Mouse (Mus musculus) stomach, embryonic 16.5 days (tissue): Measurements from ENCODE around the gene Slc4a1. TPM values are rescaled to one million over a fixed set of nuclear protein-coding genes. Genes with fewer than 3 reads are reported as not detected.
A peak's percentile ranks its signal among the peaks of the same experiment; 100 is the strongest.

Experiments
- ATAC-seq: fragments of 200-750 bp; cut with Nextera tagmentation; 2 replicates; pipeline ENCODE4 v1.8.0; 2017; ENCODE audit warnings: moderate number of reproducible peaks, moderate TSS enrichment; ENCODE audit not compliant: insufficient read depth, low FRiP score
- H3K27ac ChIP-seq: fragments of 300-500 bp; sonication (generic); 2 replicates; pipeline ENCODE4 v1.5.1; 2014; ENCODE audit warnings: low read length
- H3K27me3 ChIP-seq: fragments of 300-500 bp; sonication (generic); 2 replicates; pipeline ENCODE4 v1.6.1; 2014; ENCODE audit warnings: low read length, control low read depth, mixed read lengths; ENCODE audit not compliant: control insufficient read depth, insufficient read depth
- H3K36me3 ChIP-seq: fragments of 300-500 bp; sonication (generic); 2 replicates; pipeline ENCODE4 v1.6.1; 2014; ENCODE audit warnings: low read length; ENCODE audit not compliant: control insufficient read depth, insufficient read depth
- H3K4me1 ChIP-seq: fragments of 300-500 bp; sonication (generic); 2 replicates; pipeline ENCODE4 v1.6.1; 2014; ENCODE audit warnings: low read length, control low read depth, mixed read lengths; ENCODE audit not compliant: control insufficient read depth, insufficient read depth
- H3K4me2 ChIP-seq: fragments of 300-500 bp; sonication (generic); 2 replicates; pipeline ENCODE4 v1.6.1; 2014; ENCODE audit warnings: low read depth, low read length, mixed read lengths
- H3K4me3 ChIP-seq: fragments of 300-500 bp; sonication (generic); replicated peaks from 2 replicates; pipeline ENCODE4 v1.5.1; 2014; ENCODE audit warnings: mild to moderate bottlenecking, low read length
- H3K9ac ChIP-seq: fragments of 300-500 bp; sonication (generic); 2 replicates; pipeline ENCODE4 v1.6.1; 2014; ENCODE audit warnings: low read length
- H3K9me3 ChIP-seq: fragments of 300-500 bp; sonication (generic); replicated peaks from 2 replicates; pipeline ENCODE4 v1.6.1; 2016; ENCODE audit warnings: low read length, control low read depth; ENCODE audit not compliant: control insufficient read depth
- WGBS: fragments of 180-500 bp; shearing (Covaris S2); extraction: QIAGEN DNeasy Blood & Tissue Kit; methylation state at CpG from one replicate; pipeline ENCODE4 v1.1.7; 2014; 5-methylcytosine and 5-hydroxymethylcytosine counted together
- polyA plus RNA-seq: library from polyadenylated mRNA; unstranded; fragments of >200 nt; fragmentation: Nextera tagmentation; extraction: Ambion mirVana; gene quantifications from 2 replicates; pipeline ENCODE4 v1.2.1, GENCODE M21; 2015

Slc4a1 gene
- polyA plus RNA-seq, 1 experiment from 2014 or later = 47.2 TPM

GRCm38 (mm10) chr11:102317901-102318575 lies 48.0 kb downstream of the Slc4a1 start:
- Histone ChIP-seq H3K9me3 (no peaks in the 10 kb centered on the region), H3K4me2 (peak overlapping the region; percentile 78), H3K36me3 (peaks cover 15% of the 10 kb centered on the region), H3K9ac (peak overlapping the region; percentile 100), H3K4me1 (peaks cover 23% of the 10 kb centered on the region), H3K27me3 (no peaks in the 10 kb centered on the region), H3K4me3 (peak overlapping the region; percentile 98), H3K27ac (peak overlapping the region; percentile 99)
- ATAC-seq = peak; percentile 68
- under 1% methylated on average over 33 of the region's 77 CpGs for WGBS

DNA sequence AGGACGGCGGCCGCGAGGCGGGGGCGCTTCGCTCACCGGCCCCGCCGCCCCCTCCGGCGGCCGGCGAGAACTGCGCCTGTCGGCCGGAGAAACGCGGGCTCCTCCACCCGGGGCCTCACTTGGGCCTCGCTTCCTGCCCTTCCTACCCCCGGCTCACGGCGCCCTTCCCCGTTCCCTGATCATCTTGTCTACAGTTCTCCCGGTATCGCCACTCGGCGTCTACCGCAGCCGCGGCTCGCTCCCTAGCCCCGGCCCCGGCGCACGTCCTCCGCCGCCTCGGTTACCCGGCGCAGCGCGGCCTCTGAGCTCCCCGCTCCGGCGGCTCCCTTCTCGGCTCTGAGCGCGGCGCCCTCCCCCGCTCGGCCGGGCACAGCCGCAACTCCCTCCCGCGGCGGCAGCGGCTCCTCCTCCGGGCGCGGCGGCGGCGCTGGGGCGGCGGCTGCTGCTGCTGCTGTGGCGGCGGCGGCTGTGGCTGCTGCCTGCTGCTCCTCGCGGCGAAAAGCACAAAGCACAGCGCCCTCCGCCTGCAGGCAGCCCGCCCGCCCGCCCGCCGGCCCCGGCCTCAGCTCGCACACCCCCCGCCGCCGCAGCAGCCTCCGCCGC lies 48.6 kb downstream of the Slc4a1 start:
- Histone ChIP-seq H3K4me3 (peak overlapping the region; percentile 98), H3K4me1 (peaks cover 23% of the 10 kb centered on the region), H3K9ac (peak overlapping the region; percentile 100), H3K9me3 (no peaks in the 10 kb centered on the region), H3K27ac (peak overlapping the region; percentile 99), H3K36me3 (peaks cover 15% of the 10 kb centered on the region), H3K27me3 (no peaks in the 10 kb centered on the region), H3K4me2 (peak overlapping the region; percentile 78)
- under 1% methylated on average over 66 of the region's 87 CpGs for WGBS
- ATAC-seq = peak; percentile 0

DNA sequence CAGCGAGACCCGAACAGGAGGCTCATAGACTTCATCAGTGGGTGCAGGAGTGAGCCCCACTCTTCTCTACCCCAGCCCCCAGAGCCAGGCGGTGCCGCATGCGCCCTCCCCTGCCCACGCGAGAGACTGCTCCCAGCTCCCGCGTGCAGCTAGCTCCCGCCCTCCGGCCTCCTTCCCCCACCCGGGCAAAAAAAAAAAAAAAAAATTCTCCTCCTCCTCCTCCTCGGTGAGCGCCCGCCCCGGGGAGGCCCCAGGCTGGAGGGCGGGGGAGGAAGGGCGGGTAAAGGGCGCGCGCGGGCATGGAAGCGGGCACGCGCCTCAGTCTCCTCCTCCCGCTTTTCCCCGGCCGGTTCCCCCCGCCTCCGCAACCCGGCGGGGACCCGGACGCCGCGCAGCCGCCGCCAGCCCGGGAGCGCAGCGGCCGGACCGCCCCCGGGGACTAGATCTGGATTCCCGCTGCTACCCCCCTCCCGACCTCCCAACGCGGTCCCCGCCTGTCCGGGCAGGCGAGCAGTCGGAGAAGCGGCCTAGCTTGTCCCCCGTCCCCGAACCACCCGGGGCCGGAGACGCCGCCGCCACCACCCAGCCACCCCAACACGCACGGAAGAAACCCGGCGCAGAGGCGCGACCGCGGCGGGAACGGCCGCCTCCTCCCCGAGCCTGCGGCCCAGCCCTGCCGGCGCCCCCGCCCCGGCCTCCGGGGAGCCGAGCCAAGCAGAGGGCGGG lies 49.3 kb downstream of the Slc4a1 start:
- WGBS = under 1% methylated on average over 73 of the region's 80 CpGs
- H3K27ac ChIP-seq = peak overlapping the region; percentile 99
- peak overlapping the region; percentile 100 for H3K9ac ChIP-seq
- H3K36me3 ChIP-seq = peaks cover 15% of the 10 kb centered on the region
- peaks cover 23% of the 10 kb centered on the region for H3K4me1 ChIP-seq
- no peaks in the 10 kb centered on the region for H3K9me3 ChIP-seq
- H3K4me3 ChIP-seq = peak overlapping the region; percentile 98
- peak overlapping the region; percentile 83 for H3K4me2 ChIP-seq
- H3K27me3 ChIP-seq = no peaks in the 10 kb centered on the region
- ATAC-seq = peak; percentile 49

GRCm38 (mm10) chr11:102315690-102316571 lies 50.1 kb downstream of the Slc4a1 start:
- Histone ChIP-seq H3K9me3 (no peaks in the 10 kb centered on the region), H3K4me2 (peak overlapping the region; percentile 83), H3K4me1 (peaks cover 24% of the 10 kb centered on the region), H3K4me3 (peak overlapping the region; percentile 98), H3K9ac (peak overlapping the region; percentile 100), H3K27ac (peak overlapping the region; percentile 77), H3K36me3 (peaks cover 15% of the 10 kb centered on the region), H3K27me3 (no peaks in the 10 kb centered on the region)
- ATAC-seq = no peak
- 15% methylated on average over 14 of the region's 14 CpGs for WGBS

DNA sequence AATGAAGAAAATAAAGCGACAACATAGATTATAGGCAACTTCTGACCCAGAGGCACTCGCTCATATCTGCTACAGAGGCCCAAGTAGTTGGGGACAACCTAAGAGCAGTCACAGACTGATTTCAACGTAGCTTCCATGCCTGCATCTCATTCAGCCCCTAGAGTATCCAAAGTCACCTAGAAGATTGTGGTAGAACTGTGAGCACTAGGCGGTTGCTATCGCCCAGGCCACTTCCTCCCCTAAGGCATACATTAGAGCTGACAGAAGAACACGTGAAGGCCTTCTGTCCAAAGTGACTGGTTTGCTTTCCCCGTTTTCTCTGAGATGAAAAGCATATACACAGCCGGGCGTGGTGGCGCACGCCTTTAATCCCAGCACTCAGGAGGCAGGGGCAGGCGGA lies 51.7 kb downstream of the Slc4a1 start:
- Histone ChIP-seq H3K36me3 (peaks cover 15% of the 10 kb centered on the region), H3K27ac (no peak overlapping the region), H3K9ac (no peak overlapping the region), H3K4me3 (no peak overlapping the region), H3K4me1 (peaks cover 28% of the 10 kb centered on the region), H3K27me3 (no peaks in the 10 kb centered on the region), H3K4me2 (no peak overlapping the region), H3K9me3 (no peaks in the 10 kb centered on the region)
- 75% methylated on average over 12 of the region's 12 CpGs for WGBS
- no peak for ATAC-seq

DNA sequence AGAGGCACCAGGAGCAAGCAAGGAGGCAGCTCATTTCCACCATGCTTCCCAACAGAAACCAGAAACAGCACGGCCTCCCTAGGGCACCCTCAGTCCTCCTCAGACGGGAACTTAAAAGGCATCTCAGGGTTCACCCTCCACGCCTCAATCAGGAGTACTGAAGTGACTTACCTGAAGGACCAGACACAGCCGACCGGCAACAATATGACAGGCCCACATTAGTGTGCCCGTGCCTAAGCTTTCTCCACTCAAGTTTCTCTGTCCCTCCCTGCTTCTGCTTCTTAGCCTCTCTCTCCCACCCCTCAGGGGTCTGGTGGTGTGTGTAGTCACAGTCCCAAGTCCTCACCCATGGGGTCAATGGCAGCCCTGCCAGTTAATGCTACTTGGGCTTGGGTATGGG lies 53.4 kb downstream of the Slc4a1 start:
- H3K9me3 ChIP-seq = no peaks in the 10 kb centered on the region
- H3K27ac ChIP-seq = no peak overlapping the region
- no peak overlapping the region for H3K4me2 ChIP-seq
- peaks cover 36% of the 10 kb centered on the region for H3K4me1 ChIP-seq
- H3K27me3 ChIP-seq = no peaks in the 10 kb centered on the region
- no peak overlapping the region for H3K4me3 ChIP-seq
- no peak overlapping the region; the same call in 1 of the 2 replicates for H3K9ac ChIP-seq
- 85% methylated on average over 6 of the region's 6 CpGs for WGBS
- peaks cover 23% of the 10 kb centered on the region for H3K36me3 ChIP-seq
- no peak for ATAC-seq

DNA sequence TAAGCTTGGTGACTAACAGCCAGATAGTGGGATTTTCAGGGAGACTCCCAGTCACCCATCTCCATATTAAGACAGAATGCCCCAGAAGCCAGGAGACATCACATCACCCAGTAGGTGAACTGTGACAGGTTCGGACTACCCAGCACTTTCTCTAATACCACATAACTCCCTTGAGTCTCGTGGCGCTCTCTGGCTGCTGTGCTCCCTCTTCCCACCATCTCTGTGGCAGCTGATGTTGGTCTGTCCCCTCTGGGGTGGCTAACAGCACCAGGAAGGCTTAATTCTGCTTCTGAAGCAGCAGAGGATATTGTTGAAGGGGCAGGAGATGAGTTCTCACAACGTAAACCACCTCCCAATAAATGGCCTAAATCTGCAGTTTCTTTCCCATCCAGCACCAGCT lies 54.0 kb downstream of the Slc4a1 start:
- Histone ChIP-seq H3K27ac (no peak overlapping the region), H3K9me3 (no peaks in the 10 kb centered on the region), H3K9ac (no peak overlapping the region), H3K4me1 (peaks cover 36% of the 10 kb centered on the region), H3K4me3 (no peak overlapping the region), H3K27me3 (no peaks in the 10 kb centered on the region), H3K4me2 (no peak overlapping the region), H3K36me3 (peaks cover 30% of the 10 kb centered on the region)
- ATAC-seq = no peak
- 88% methylated on average over 4 of the region's 4 CpGs for WGBS

- H3K4me3 ChIP-seq = no peak overlapping the region
- no peak overlapping the region for H3K9ac ChIP-seq
These were observed 55.0 kb downstream of the Slc4a1 start for GRCm38 (mm10) chr11:102310768-102311695.

More at GRCm38 (mm10) chr11:102310768-102311695, 55.0 kb downstream of the Slc4a1 start:
- no peak for ATAC-seq
- H3K9me3 ChIP-seq = no peaks in the 10 kb centered on the region
- peaks cover 32% of the 10 kb centered on the region for H3K4me1 ChIP-seq
- peaks cover 33% of the 10 kb centered on the region for H3K36me3 ChIP-seq
- H3K27ac ChIP-seq = no peak overlapping the region
- WGBS = 49% methylated on average over 38 of the region's 38 CpGs
- no peak overlapping the region for H3K4me2 ChIP-seq
- no peaks in the 10 kb centered on the region for H3K27me3 ChIP-seq
